In the genomic region with DNA sequence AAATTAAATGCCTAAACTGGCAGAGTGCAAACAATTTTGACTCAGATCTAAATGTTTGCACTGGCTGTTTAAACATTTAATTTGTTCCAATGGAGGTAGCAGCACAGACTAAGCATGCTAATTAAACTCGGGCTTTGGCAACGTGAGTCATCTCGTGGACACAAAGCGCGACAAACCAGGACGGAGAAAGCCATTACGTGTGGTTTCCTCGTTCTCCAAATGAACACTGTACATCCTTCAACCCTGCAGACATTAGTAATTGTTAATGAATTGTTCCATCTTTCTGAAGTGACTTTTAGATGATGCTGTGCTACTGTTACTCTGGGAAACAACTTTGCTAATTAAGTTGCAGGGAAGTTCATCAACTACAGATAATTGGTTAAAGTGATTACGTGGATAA, we compare ENCODE assay signal across 25 mouse cellular contexts. TPM values are rescaled to one million over a fixed set of nuclear protein-coding genes. Genes with fewer than 3 reads are reported as not detected.
DNase-seq lines count a peak whose midpoint lies in the region; ATAC-seq and TF ChIP-seq lines count a peak whose summit lies in the region.
"Had no signal": no experiment of that assay in that cellular context is flagged by ENCODE, and none has a peak within 500 bp of the region (broad histone marks: within the 10 kb centered on the region; RNA-seq: fewer than 3 reads in every experiment).

No protein-coding gene starts in this region.

- ATAC-seq in forebrain, embryonic 16.5 days, result peak; percentile 31; the same call in 1 of the 2 replicates
- no peak; the same call in 1 of the 2 replicates for ATAC-seq in forebrain, embryonic 15.5 days (replicated peaks)
- no peak for ATAC-seq in midbrain, embryonic 14.5 days (ENCODE audit: low FRiP score, low TSS enrichment)
- ATAC-seq in midbrain, postnatal 0 days (ENCODE audit: low FRiP score), result no peak
- peak; percentile 46; the same call in 1 of the 2 replicates for ATAC-seq in neural tube, embryonic 15.5 days (ENCODE audit: low FRiP score)
- no peak for ATAC-seq in CD4-positive, CD25-positive, alpha-beta regulatory T cell, adult 4 months

- no peak overlapping the region for H3K27ac ChIP-seq in forebrain, embryonic 16.5 days (ENCODE audit: low read length)
- H3K27ac ChIP-seq in forebrain, embryonic 15.5 days (replicated peaks), result no peak overlapping the region
- H3K27ac ChIP-seq in midbrain, embryonic 14.5 days (replicated peaks; ENCODE audit: low read depth, low read length), result no peak overlapping the region
- no peak overlapping the region for H3K27ac ChIP-seq in midbrain, postnatal 0 days (ENCODE audit: low read depth, low read length)
- H3K27ac ChIP-seq in neural tube, embryonic 15.5 days (replicated peaks), result no peak overlapping the region
- H3K27ac ChIP-seq: embryonic facial prominence, embryonic 12.5 days; heart, embryonic 13.5 days; hindbrain, embryonic 12.5 days; kidney, embryonic 15.5 days; liver, embryonic 14.5 days; macrophage had no signal

- no peaks in the 10 kb centered on the region for H3K9me3 ChIP-seq in forebrain, embryonic 16.5 days (ENCODE audit: control insufficient read depth, low read length)
- no peaks in the 10 kb centered on the region for H3K9me3 ChIP-seq in forebrain, embryonic 15.5 days
- no peaks in the 10 kb centered on the region for H3K9me3 ChIP-seq in midbrain, embryonic 14.5 days (ENCODE audit: control insufficient read depth, low read length)
- H3K9me3 ChIP-seq in midbrain, postnatal 0 days (ENCODE audit: low read length), result no peaks in the 10 kb centered on the region
- H3K9me3 ChIP-seq in neural tube, embryonic 15.5 days (replicated peaks), result no peaks in the 10 kb centered on the region
- H3K9me3 ChIP-seq: embryonic facial prominence, embryonic 12.5 days; heart, embryonic 13.5 days; hindbrain, embryonic 12.5 days; kidney, embryonic 15.5 days had no signal

- no peaks in the 10 kb centered on the region for H3K36me3 ChIP-seq in forebrain, embryonic 16.5 days (ENCODE audit: control insufficient read depth, insufficient read depth)
- H3K36me3 ChIP-seq in forebrain, embryonic 15.5 days, result no peaks in the 10 kb centered on the region
- no peaks in the 10 kb centered on the region for H3K36me3 ChIP-seq in midbrain, embryonic 14.5 days (ENCODE audit: control insufficient read depth, insufficient read depth, low read length)
- H3K36me3 ChIP-seq in midbrain, postnatal 0 days (ENCODE audit: insufficient read depth, low read length), result no peaks in the 10 kb centered on the region
- no peaks in the 10 kb centered on the region for H3K36me3 ChIP-seq in neural tube, embryonic 15.5 days
- H3K36me3 ChIP-seq: embryonic facial prominence, embryonic 12.5 days; heart, embryonic 13.5 days; hindbrain, embryonic 12.5 days; kidney, embryonic 15.5 days had no signal

- no peak for TF ChIP-seq CTCF in midbrain, postnatal 0 days (IDR thresholded peaks at IDR 0.05)

- H3K4me1 ChIP-seq in forebrain, embryonic 16.5 days (replicated peaks; ENCODE audit: control insufficient read depth, insufficient read depth, low read length), result 0 out of 2 replicates have a peak, but pooled peaks cover 3% of the 10 kb centered on the region
- H3K4me1 ChIP-seq in forebrain, embryonic 15.5 days, result peaks cover 13% of the 10 kb centered on the region; the same call in 1 of the 2 replicates
- H3K4me1 ChIP-seq in midbrain, embryonic 14.5 days (ENCODE audit: control insufficient read depth, insufficient read depth, low read length), result 0 out of 2 replicates have a peak, but pooled peaks cover 6% of the 10 kb centered on the region
- no peaks in the 10 kb centered on the region for H3K4me1 ChIP-seq in midbrain, postnatal 0 days (ENCODE audit: insufficient read depth, low read length)
- peaks cover 16% of the 10 kb centered on the region for H3K4me1 ChIP-seq in neural tube, embryonic 15.5 days
- H3K4me1 ChIP-seq: embryonic facial prominence, embryonic 12.5 days had no signal

- no peaks in the 10 kb centered on the region for H3K27me3 ChIP-seq in forebrain, embryonic 16.5 days (replicated peaks; ENCODE audit: control insufficient read depth, insufficient read depth, low read length)
- H3K27me3 ChIP-seq in forebrain, embryonic 15.5 days, result 0 out of 2 replicates have a peak, but pooled peaks cover 3% of the 10 kb centered on the region
- H3K27me3 ChIP-seq in midbrain, embryonic 14.5 days (ENCODE audit: control insufficient read depth, insufficient read depth, low read length), result no peaks in the 10 kb centered on the region
- no peaks in the 10 kb centered on the region for H3K27me3 ChIP-seq in midbrain, postnatal 0 days (ENCODE audit: insufficient read depth, low read length)
- no peaks in the 10 kb centered on the region for H3K27me3 ChIP-seq in neural tube, embryonic 15.5 days (replicated peaks)
- H3K27me3 ChIP-seq: embryonic facial prominence, embryonic 12.5 days; heart, embryonic 13.5 days; hindbrain, embryonic 12.5 days; kidney, embryonic 15.5 days had no signal

- H3K4me3 ChIP-seq in forebrain, embryonic 16.5 days (replicated peaks; ENCODE audit: low read length), result no peak overlapping the region
- H3K4me3 ChIP-seq in forebrain, embryonic 15.5 days, result no peak overlapping the region
- no peak overlapping the region for H3K4me3 ChIP-seq in midbrain, embryonic 14.5 days (replicated peaks; ENCODE audit: low read depth, low read length)
- no peak overlapping the region for H3K4me3 ChIP-seq in midbrain, postnatal 0 days (ENCODE audit: low read depth, low read length)
- H3K4me3 ChIP-seq in neural tube, embryonic 15.5 days (replicated peaks), result no peak overlapping the region
- H3K4me3 ChIP-seq: embryonic facial prominence, embryonic 12.5 days; heart, embryonic 13.5 days; hindbrain, embryonic 12.5 days; kidney, embryonic 15.5 days had no signal

- no peak overlapping the region for H3K4me2 ChIP-seq in forebrain, embryonic 16.5 days (ENCODE audit: low read length)
- H3K4me2 ChIP-seq in forebrain, embryonic 15.5 days (replicated peaks), result no peak overlapping the region
- H3K4me2 ChIP-seq in midbrain, embryonic 14.5 days (ENCODE audit: low read length), result no peak overlapping the region
- no peak overlapping the region for H3K4me2 ChIP-seq in midbrain, postnatal 0 days (ENCODE audit: low read depth, low read length, poor library complexity, severe bottlenecking)
- H3K4me2 ChIP-seq in neural tube, embryonic 15.5 days, result no peak overlapping the region
- H3K4me2 ChIP-seq: embryonic facial prominence, embryonic 12.5 days; heart, embryonic 13.5 days; hindbrain, embryonic 12.5 days; kidney, embryonic 15.5 days had no signal

- no peak overlapping the region for H3K9ac ChIP-seq in forebrain, embryonic 16.5 days (replicated peaks; ENCODE audit: low read depth, low read length)
- no peak overlapping the region for H3K9ac ChIP-seq in forebrain, embryonic 15.5 days (replicated peaks)
- no peak overlapping the region for H3K9ac ChIP-seq in midbrain, embryonic 14.5 days (replicated peaks; ENCODE audit: low read length)
- no peak overlapping the region for H3K9ac ChIP-seq in midbrain, postnatal 0 days (replicated peaks; ENCODE audit: low read length, poor library complexity, severe bottlenecking)
- no peak overlapping the region for H3K9ac ChIP-seq in neural tube, embryonic 15.5 days (replicated peaks)
- H3K9ac ChIP-seq: embryonic facial prominence, embryonic 12.5 days; heart, embryonic 13.5 days; hindbrain, embryonic 12.5 days; kidney, embryonic 15.5 days; liver, embryonic 14.5 days had no signal

- DNase-seq in midbrain, embryonic 14.5 days, result peak; percentile 47
- no peak for DNase-seq in midbrain, postnatal 0 days (ENCODE audit: low spot score)
- DNase-seq in Muller cell, postnatal 12 days (ENCODE audit: inconsistent ontology term), result peak; percentile 51
- DNase-seq: adrenal gland, postnatal 10 days; cerebellum, adult 11-12 months; cerebellum, adult 9-11 months; gastrocnemius, postnatal 25 days; kidney, adult 18-20 months; liver; lung, adult 2 months had no signal

- 30% methylated on average over 9 of the region's 9 CpGs for WGBS in forebrain, embryonic 16.5 days
- WGBS in forebrain, embryonic 15.5 days, result 32% methylated on average over 9 of the region's 9 CpGs
- 76% methylated on average over 9 of the region's 9 CpGs for WGBS in midbrain, embryonic 14.5 days
- 54% methylated on average over 9 of the region's 9 CpGs for WGBS in midbrain, postnatal 0 days
- 39% methylated on average over 9 of the region's 9 CpGs for WGBS in neural tube, embryonic 15.5 days

RNA-seq across cellular contexts. Expression of a gene that starts 32.7 kb away (rescaled TPM):
- polyA plus RNA-seq in forebrain, embryonic 16.5 days (2015; fragmentation: Nextera tagmentation; extraction: Ambion mirVana), result 50.5 and 56.6 TPM in 2 replicates
- polyA plus RNA-seq in forebrain, embryonic 15.5 days (2015; fragmentation: Nextera tagmentation; extraction: Ambion mirVana), result 55.7 and 58.0 TPM in 2 replicates
- 58.7 and 61.2 TPM in 2 replicates for polyA plus RNA-seq in midbrain, embryonic 14.5 days (2014; fragmentation: Nextera tagmentation; extraction: Ambion mirVana)
- 149 and 150 TPM in 2 replicates for total RNA-seq in midbrain, postnatal 0 days (2014; rRNA removed)
- 49.3 and 50.2 TPM in 2 replicates for polyA plus RNA-seq in midbrain, postnatal 0 days (2015; fragmentation: Nextera tagmentation; extraction: Ambion mirVana)
- polyA plus RNA-seq in neural tube, embryonic 15.5 days (2015; fragmentation: Nextera tagmentation; extraction: Ambion mirVana), result 33.1 and 43.4 TPM in 2 replicates
- polyA plus RNA-seq in CD4-positive, CD25-positive, alpha-beta regulatory T cell, adult 4 months (2017; shearing (Covaris generic)), result not detected
- total RNA-seq: gastrocnemius, adult 18-20 months; gastrocnemius, postnatal 25 days; heart, postnatal 10 days; megakaryocyte-erythroid progenitor cell, adult 5-6 weeks; monocyte, adult 5-6 weeks had no signal
- polyA plus RNA-seq: liver, embryonic 14.5 days; lung, adult 2 months; macrophage; spleen, adult 2 months had no signal

Comparison
In these comparisons a context has a peak if more than half of its experiments do, and no peak if none do; other contexts are left out.
1. ATAC-seq: peak in forebrain, embryonic 16.5 days (single experiment) and neural tube, embryonic 15.5 days (single experiment); none in forebrain, embryonic 15.5 days (single experiment), midbrain, embryonic 14.5 days (single experiment), midbrain, postnatal 0 days (single experiment) and CD4-positive, CD25-positive, alpha-beta regulatory T cell, adult 4 months (single experiment).
2. RNA of a gene that starts 32.7 kb away (polyA plus RNA-seq): 58.7 to 61.2 TPM in midbrain, embryonic 14.5 days, 55.7 to 58.0 TPM in forebrain, embryonic 15.5 days, 50.5 to 56.6 TPM in forebrain, embryonic 16.5 days, 49.3 to 50.2 TPM in midbrain, postnatal 0 days and 33.1 to 43.4 TPM in neural tube, embryonic 15.5 days; not detected in CD4-positive, CD25-positive, alpha-beta regulatory T cell, adult 4 months; every median in the first group is over 10 times any median in the second.